Mouse (Mus musculus) lung, postnatal 36 days (tissue): ENCODE measurements around the gene Eif4a3.
"Not testable (repeated sequence)": the region's sequence is repeated elsewhere in the genome, so short reads cannot be mapped to it uniquely, and the experiment has no call there.

Source experiments
- DNase-seq: peaks from one replicate; pipeline ENCODE4 v3.0.0; 2022; ENCODE audit warnings: mixed read lengths

Gene Eif4a3

DNA sequence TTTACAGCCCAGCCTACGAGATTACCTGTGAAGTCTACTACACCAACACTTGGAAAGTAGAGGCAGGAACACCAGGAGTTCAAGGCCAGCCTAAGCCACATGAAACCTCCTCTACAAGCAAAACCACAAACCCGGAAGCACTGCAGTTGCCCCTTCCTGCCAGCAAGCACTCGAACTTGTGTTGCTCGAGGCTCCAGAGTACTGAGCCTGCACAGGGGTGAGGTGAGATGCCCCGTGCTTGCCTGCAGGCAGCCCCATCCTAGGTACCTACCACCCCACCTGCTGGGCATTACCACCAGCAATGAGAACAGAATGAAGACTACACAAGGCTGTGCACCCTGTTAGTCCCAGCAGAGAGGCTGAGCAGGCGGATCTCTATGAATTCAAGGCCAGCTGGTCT is 1.9 kb downstream of the Eif4a3 start:
- DNase-seq = no peak

GRCm38 (mm10) chr11:119292861-119293260 is 7.0 kb downstream of the Eif4a3 start:
- not testable (repeated sequence) for DNase-seq

DNA sequence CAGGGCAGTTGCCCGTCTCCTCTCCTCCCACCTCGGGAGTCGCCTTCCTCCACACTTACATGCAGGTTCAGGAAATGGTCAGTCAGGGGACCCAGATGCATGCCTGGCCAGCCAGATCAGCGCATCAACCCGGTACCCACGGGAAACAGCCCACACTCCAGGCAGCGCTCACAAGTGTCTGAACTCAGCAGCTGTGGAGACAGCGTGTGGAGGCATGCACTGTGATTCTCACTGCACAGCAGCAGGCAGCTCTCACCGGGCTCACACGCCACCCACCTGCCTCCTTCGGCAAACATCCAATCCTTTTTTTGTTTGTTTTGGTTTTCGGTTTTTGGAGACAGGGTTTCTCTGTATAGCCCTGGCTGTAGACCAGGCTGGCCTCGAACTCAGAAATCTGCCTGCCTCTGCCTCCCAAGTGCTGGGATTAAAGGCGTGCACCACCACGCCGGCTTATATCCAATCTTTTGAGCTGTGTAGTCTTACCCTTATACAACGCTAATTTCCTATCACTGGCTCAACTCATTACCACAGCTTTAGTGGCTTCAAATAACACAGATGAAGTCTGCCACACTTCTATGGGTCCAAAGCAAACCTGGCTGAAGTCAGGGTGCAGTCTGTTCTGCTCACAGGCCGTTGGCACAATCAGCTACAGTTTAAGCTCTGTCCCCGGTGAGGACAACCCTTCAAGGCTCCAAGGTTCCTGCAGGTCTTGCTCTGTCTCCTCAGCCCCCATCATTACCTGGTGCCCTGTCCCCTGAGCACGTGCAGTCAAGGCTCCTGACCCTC is 12.5 kb downstream of the Eif4a3 start:
- DNase-seq = no peak

GRCm38 (mm10) chr11:119285791-119286527 is 13.9 kb downstream of the Eif4a3 start:
- DNase-seq = peak; percentile 70

DNA sequence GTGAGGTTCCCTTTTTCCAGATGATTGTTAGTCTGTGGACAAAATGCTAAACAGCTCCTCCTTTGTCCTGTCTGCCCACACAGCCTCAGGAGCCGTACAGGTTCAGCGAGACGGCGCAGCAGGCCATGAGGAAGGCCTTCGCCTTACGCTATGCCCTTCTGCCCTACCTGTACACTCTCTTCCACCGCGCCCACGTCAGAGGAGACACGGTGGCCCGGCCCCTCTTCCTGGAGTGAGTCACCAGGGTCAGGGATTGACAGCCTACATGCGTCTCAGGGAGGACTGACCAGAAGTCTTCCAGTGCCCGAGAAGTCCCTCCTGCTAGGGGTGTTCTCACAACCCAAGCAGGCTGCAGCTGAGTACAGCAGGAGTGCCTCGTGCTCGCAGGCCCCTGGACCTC is 18.9 kb downstream of the Eif4a3 start:
- no peak for DNase-seq

DNA sequence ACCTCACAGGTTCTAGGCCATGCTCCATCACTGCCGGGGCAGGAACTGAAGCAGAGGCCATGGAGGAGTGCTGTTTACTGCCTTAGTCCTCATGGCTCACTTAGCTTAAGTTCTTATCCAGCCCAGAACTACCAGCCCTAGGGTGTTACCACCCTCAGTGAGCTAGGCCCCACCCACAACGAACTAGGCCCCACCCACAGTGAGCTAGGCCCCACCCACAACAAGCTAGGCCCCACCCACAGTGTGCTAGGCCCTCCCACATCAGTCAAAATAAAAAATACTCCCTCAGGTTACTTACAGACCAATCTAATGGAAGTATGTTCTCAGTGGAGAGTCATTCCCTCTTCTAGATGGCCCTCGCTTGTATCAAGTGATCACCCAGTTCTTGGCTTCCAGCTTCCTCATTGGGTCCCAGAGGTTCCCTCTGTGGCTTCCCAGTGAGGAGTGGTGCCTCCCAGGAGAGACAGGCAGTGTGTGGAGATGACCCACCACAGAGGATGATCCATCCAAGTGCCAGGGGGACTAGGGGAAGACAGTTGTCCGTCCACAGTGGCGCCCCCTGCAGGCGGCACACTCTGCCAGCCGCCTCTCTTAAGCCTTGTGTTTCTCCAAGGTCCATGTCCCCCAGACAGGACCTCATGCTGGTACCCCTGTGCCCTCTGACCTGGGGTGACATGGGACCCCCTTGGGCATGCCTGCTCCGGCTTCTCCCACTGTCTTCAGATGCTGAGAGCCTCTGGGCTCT is 26.5 kb downstream of the Eif4a3 start:
- no peak for DNase-seq

GRCm38 (mm10) chr11:119272492-119272891 is 27.4 kb downstream of the Eif4a3 start:
- not testable (repeated sequence) for DNase-seq

GRCm38 (mm10) chr11:119268557-119269195 is 31.2 kb downstream of the Eif4a3 start:
- DNase-seq = peak; percentile 44

- peak; percentile 99 for DNase-seq
Observed at GRCm38 (mm10) chr11:119267768-119268556, 31.9 kb downstream of the Eif4a3 start, which contains the start of gene Gaa. Gene Gaa, plus strand, starts transcription at chr11:119267887.

- DNase-seq = peak; percentile 33
Observed at GRCm38 (mm10) chr11:119267241-119267674, 32.6 kb downstream of the Eif4a3 start.

GRCm38 (mm10) chr11:119265811-119266210 is 34.1 kb downstream of the Eif4a3 start:
- no peak for DNase-seq

DNA sequence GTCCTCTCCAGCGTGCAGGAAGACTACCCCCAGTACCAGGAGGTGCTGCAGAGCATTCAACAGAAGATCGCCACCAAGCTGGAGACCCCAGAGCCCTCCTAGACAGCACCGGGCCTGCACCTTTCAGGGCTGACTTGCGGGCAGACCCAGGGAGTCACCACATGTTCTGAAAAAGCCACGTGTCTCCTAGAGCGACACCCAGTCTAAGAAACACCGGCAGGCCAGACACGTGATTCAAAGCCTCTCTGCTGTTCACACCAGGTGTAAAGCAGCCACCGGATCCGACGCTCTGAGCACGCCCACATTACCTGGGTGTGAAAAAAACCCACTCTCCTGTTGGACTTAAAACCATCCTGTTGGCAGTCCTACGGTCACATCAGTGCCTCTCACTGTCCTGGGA is 35.5 kb downstream of the Eif4a3 start:
- DNase-seq = no peak

DNA sequence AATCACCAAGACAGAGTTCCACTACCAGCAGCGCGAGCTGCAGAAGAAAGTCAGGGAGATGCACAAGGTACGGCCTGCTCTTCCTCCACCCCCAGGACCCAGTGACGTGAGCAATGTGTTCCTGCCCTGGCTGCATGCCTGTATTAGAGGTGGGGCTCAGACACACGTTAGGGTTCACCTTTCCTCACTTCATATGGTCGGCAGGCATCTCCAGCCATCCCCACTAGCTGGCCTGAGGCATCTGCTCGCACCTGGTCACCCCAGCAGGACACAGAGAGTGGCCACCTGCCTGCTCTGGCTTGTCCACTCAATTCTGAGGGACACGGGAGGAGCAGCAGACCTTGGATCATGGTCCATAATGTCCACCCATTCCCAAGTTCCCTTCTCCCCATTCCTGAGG is 39.9 kb downstream of the Eif4a3 start:
- DNase-seq = no peak

DNA sequence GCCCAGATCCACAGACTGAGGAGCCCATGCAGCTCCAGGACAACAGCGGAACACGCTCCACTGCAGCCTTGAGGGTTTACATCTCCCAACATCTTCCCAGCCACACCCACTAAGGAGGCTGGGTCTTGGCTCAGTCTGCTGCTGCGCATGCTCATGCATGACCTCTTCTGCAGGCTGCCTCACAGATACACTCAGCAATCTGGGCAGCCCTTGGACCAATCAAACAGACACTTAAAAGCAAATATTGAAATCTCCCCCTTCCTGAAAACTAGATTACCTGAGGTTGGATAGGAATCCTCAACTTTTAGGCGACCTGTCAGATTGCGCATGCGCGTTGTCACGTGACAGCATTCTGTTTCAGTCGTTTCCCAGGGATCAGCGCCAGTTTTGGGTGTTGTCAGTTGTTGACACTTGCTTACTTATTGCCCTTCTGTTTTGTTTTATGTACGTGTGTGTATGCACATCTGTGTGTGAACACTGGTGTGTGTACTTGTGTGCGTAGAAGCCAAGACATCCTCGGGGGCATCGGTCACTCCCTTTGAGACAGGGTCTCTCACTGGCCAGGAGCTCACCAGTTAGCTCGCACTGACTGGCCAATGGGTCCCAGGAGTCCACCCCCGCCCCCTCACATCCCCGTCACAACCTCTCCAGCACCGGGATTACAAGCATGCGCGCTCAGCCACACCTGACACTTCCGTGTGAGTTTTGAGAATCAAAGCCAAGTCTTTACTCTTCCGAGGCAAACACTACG is 41.1 kb downstream of the Eif4a3 start:
- peak; percentile 84 for DNase-seq

DNA sequence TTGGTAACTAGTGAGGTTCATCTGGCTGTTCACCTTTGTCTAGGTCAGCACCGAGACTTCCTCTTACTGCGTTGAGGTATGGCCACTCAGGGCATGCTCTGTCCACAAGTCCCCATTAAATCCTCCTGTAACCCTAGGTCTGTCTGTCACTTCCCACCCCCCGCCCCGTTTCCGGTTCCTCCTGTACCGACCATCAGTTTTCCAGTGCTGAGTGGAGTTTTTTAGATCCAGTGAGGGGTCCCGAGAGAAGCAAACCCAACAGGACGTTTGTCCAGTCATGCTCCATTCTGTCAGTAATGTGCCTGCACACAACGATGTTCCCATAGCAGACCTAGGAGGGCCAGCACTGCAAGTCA is 41.7 kb downstream of the Eif4a3 start:
- no peak for DNase-seq

DNA sequence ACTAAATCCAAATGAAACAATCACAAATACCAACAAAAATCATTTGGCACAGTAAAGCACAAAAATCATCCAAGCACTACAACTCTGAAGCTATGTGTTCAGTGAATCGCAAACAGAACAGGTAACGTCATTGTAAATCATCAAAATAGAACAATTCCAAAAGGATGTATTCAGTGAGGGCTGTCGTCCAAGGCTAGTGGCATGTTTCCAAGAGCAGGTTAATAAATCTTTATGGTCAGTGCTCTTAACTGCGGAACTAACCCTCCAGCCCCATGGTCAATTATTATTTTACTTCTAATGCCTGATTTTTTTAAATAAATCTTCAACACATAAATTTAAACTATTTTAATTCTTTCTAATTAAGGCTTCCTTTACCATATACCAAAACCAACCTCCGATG is 43.3 kb downstream of the Eif4a3 start:
- DNase-seq = not testable (repeated sequence)

DNA sequence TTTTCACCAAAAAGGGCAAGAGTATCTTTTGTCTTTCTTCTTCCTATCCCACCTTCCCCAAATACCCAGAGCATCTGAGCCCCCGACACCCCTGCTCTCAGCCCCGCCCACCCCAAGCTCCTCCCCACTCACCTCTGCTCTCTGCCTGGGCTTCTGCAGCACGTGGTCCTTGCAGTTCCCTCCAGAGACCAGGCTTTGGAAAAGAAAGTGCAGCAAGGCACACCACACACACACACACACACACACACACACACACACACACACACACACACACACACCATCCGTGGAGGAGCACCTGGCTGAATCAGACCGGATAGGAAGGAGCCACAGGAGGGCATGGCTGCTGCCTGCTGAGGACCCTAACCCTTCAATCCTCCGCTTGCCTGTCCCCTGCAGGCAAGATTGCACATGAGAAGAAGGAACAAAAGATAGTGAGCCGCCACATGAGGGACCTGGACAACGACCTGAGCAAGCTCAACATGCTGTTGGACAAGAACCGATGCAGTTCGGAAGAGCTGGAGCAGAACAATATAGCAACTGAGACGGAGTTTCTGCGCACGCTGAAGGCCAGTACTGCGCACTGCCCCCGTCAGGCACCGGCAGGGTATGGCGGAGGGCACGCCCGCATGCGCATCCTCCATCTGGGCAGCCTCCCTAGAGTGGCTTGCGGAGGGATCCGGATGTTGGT is 46.9 kb downstream of the Eif4a3 start:
- no peak for DNase-seq

DNA sequence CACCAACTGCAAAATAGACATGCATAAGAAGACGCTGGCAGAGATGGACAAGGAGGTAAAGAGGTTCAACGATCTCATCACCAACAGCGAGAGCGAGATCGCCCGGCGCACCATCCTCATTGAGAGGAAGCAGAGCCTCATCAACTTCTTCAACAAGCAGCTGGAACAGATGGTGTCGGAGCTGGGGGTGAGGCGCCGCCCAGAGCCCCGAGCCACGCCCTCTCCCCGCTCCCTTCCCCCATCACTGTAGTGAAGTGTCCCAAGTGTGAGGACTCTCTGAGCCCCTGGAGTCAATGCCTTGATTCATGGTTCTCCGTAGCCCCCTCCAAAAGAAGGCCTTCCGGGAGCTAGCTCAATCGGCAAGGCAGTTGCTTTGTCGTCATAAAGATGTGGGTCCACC is 48.9 kb downstream of the Eif4a3 start:
- no peak for DNase-seq

DNA sequence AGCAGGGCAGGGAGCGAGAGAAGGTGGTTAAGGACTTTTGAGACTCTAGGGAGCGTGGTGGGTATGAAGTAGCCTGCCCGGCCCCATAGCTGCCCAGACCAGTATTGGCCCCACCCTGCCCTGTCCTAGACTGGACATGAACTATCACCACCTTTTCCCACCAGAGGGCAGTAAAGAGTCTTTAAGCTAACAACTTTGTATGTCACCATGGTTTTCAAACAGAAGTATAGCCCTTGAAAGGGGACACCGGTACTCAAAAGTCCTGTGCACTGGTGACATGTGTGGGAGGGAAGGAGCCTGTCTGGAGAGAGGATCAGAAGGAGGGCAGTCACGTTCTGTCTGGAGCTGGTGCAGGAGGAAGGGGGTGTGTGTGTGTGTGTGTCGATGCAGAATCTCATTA is 50.9 kb downstream of the Eif4a3 start:
- peak; percentile 95 for DNase-seq

- not testable (repeated sequence) for DNase-seq
Observed at GRCm38 (mm10) chr11:119245543-119245942, 54.3 kb downstream of the Eif4a3 start.

DNA sequence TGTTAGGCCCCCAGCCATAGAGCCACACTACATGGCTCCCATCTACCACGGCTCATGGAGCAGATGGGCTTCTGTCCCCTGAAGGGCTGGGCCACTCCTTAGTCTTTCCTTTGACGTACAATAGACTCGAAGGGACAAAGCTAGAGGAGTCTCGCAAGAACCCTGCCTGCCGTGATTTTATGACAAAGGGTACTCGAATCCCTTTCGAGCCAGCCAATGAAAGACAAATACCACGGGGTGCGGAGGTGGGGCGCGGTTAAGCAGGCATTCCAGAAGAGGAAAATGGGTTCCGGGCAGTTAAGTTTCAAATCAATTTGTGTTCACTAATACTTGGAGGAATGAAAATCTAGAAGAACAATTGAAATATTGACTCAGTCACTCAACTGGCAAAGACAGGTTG is 60.4 kb downstream of the Eif4a3 start:
- DNase-seq = no peak
